Mouse (Mus musculus): ENCODE data around the gene Mrpl28. TPM values are rescaled to one million over a fixed set of nuclear protein-coding genes. Genes with fewer than 3 reads are reported as not detected.
A peak's percentile ranks its signal among the peaks of the same experiment; 100 is the strongest.
"Not testable (repeated sequence)": the region's sequence is repeated elsewhere in the genome, so short reads cannot be mapped to it uniquely, and the experiment has no call there.

Gene Mrpl28
- total RNA-seq (2021) = 10 to 100 TPM; 55.9 to 60.6 TPM
- long read RNA-seq, experiment 1, transcript Mrpl28-201 (5 exons, 1,068 nt) = major isoform, 112 of 137 reads
- long read RNA-seq, experiment 1, partial matches to known transcripts = 20 of 137 reads
- long read RNA-seq, experiment 1, other reads (novel, unspliced or antisense) = 2 of 137 reads
- long read RNA-seq, experiment 2, transcript Mrpl28-201 (5 exons, 1,068 nt) = major isoform, 163 of 190 reads
- long read RNA-seq, experiment 2, partial matches to known transcripts = 22 of 190 reads
- long read RNA-seq, experiment 2, other reads (novel, unspliced or antisense) = 4 of 190 reads

- DNase-seq = peak; percentile 81 to 90
- intact Hi-C loops (cut with DNase I) = loop anchor here (5.0 kb wide), 1 partner anchor 119 kb away; the partner anchor contains the start of gene Fam234a
Measured at GRCm38 (mm10) chr17:26123267-26123684, at the start of gene Mrpl28. TSS of gene Mrpl28 (plus strand) at chr17:26123500.

DNA sequence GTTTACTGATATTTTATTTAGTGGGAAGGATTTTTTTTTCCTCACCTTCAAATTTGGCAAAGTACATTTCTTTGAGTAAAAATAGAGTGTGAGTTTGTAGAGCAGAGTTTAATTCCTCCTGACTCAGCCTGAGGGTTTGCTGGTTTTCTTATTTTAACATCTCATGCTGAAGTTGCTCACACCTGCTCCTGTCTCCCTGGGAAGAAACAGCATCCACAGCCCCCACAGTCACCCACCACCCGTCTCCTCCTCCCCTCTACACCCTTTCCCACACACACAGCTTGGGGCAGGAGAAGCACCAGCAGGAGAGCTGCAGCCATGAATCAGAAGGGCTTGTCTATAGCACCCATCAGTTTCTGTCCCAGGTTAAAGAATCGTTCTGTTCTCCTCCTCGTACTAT, 48.1 kb upstream of the Mrpl28 start:
- intact Hi-C loops (cut with DNase I) = no loop called here

GRCm38 (mm10) chr17:26078851-26079250, 44.4 kb upstream of the Mrpl28 start:
- DNase-seq = no peak
- intact Hi-C loops (cut with DNase I) = no loop called here

More for the DNA sequence above, 48.1 kb upstream of the Mrpl28 start:
- no peak for DNase-seq

DNA sequence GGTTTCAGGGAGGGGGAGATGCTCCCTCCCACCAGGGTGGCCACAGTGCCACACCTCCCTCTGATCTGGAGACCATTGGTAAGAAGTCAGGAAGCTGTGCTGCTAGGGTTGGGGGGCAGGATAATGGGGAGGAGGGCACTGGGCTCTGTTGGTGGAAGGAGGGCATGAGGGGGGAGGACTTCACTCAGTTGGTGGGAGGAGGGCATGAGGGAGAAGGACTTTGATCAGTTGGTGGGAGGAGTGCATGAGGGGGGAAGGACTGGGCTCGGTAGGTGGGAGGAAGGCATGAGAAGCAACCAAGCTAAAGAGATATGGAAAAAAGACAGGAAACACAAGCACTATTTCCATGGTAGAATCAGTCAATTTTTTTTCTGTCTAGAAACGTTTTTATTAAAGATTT, 42.4 kb upstream of the Mrpl28 start:
- intact Hi-C loops (cut with DNase I) = no loop called here

GRCm38 (mm10) chr17:26087059-26087564, 36.2 kb upstream of the Mrpl28 start:
- no peak for DNase-seq
- intact Hi-C loops (cut with DNase I) = no loop called here

More for the DNA sequence above, 42.4 kb upstream of the Mrpl28 start:
- no peak for DNase-seq

DNA sequence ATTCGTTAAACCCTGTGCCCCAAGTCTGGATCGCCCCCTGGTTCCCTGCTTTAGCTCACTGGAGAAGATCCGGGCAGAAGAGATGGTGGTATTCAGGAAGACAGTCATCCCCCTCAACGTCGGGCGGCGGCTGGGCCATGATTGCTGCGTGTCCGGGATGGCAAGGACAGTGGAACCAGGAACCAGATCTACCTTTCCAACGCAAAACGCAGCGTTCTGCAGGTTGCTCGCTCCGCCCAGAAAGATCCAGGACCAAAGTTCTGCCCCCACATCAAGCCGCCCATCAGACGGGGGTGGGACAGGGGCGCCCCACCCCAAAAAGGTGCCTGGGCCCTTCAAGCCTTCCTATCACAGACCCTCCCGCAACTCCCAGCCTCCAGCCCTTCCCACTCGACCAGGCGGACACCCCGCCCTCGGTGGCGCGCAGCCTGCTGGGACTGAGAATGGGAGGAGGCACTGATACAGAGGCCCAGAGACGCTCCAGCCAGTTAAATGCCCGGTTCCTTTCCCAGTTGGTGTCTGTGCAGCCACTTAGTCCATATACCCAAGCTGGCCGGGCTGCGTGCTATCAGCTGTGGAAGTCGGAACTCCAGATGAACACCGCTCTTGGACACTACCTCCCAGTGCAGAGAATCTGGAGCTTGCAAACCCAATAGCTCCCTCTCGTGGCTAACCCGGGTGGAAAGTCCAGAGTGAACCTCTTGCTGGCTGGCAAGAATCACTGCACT, 33.2 kb upstream of the Mrpl28 start, which contains the start of gene Decr2:
TSS of gene Decr2 (minus strand) at position 433 of the 728 bp plus-strand sequence.
- DNase-seq = peak; percentile 82 to 83
- intact Hi-C loops (cut with DNase I) = loop anchor here (1.0 to 5.0 kb wide), 3 partner anchors 50 to 198 kb away; no protein-coding TSS in a partner anchor

DNA sequence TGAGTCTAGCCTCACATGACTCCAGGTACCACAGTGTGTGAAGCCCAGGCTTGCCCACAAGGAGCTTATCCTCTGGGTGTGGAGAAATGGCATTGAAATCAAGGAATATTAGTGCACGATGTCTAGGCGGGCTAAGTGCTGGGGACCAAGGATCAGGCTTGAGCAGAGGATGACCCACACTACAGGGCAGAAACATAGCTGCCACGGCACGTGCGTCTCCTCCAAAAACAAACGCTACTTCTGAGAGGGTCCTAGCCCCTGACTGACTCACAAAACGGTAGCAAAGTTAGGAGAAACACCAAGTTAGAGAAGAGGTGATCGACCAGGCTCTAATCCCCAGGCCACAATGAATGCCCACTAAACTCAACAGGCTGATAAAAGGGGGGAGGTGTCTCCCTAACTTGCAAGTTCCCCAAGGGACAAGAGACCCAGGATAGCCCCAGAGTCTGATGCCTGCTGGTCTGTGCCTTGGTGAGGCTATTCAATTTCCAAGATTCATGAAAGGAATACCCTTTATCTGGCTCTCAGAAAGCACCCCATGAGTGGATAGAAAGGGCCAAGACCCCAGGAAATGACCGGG, 28.7 kb upstream of the Mrpl28 start:
- intact Hi-C loops (cut with DNase I) = loop anchor here (5.0 kb wide), 1 partner anchor 202 kb away; no protein-coding TSS in a partner anchor
- no peak for DNase-seq

DNA sequence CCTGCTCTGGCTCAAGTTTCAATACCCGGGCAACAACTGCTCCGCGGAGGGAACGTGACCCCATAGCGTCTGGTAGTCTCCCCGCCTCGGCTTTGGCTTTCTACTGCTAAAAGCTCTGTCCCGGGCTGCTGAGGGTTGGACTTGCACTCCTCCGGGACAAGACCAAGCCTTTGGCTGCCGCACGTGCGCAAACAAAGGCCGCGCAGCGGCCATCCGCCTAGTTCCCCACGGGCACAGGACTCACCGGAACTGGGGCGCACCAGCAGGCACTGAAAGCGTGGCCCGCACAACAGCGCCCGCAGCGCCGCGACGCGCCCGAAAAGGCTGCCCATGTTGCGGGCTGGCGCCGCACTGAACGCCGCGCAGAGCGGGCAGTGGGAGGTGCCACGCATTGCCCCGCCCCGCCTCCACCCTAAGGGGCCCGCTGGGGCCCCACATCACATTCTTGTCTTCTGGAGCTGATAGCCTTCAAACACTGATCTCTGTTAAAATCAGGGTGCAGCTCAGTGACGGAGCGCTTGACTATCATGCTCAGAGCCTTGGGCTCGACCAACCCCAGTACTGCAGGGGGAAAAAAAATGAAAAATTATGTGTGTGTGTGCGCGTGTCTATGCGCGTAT, 28.1 kb upstream of the Mrpl28 start, which contains the start of gene Nme4:
TSS of gene Nme4 (minus strand) at position 482 of the 620 bp plus-strand sequence.
- peak in 1 of 2 experiments; percentile 23 for DNase-seq
- intact Hi-C loops (cut with DNase I) = no loop called here

- DNase-seq = no peak
- intact Hi-C loops (cut with DNase I) = no loop called here
Measured at GRCm38 (mm10) chr17:26098461-26098860, 24.8 kb upstream of the Mrpl28 start.

- intact Hi-C loops (cut with DNase I); DNase-seq: not testable (repeated sequence)
Measured at GRCm38 (mm10) chr17:26099316-26099715, 24.0 kb upstream of the Mrpl28 start.

DNA sequence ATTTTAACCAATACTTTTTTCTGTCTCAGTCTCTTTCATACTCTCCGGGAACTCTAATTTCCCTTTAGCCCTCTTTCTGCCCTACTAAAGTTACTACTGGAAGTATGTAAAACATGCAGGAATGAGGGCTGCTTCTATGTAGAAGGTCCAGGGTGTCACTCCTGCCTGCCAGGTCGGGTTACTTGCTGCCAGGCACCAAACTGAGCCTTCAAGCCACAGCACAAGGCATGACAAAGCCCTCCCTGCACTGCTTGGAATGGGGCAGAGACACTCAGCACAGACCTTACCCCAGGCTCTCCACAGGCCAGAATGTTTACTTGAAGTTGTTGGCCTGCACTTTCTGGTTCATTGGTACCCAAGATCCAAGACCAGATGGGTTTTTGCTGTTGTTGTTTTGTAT, 23.1 kb upstream of the Mrpl28 start:
- DNase-seq = no peak
- intact Hi-C loops (cut with DNase I) = no loop called here

DNA sequence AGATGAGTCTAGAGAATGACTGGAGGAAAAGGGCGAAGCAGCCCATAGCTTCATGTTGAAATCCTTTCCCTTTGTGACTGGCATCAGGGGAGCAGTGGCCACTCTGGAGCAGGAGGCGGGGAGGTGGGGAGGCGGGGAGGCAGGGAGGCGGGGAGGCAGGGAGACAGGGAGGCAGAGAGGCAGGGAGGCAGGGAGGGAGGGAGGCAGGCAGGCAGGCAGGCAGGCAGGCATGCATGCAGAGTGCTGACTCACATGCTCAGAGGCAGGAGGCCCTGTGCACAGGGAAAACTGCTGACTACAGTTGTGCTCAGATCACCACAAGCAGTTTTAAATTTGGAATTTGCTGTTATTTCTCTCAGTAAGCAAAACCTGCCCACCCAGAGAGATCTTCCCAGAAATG, 21.8 kb upstream of the Mrpl28 start:
- intact Hi-C loops (cut with DNase I) = no loop called here

GRCm38 (mm10) chr17:26105619-26106018, 17.7 kb upstream of the Mrpl28 start:
- DNase-seq = no peak
- intact Hi-C loops (cut with DNase I) = no loop called here

More for the DNA sequence above, 21.8 kb upstream of the Mrpl28 start:
- DNase-seq = no peak

DNA sequence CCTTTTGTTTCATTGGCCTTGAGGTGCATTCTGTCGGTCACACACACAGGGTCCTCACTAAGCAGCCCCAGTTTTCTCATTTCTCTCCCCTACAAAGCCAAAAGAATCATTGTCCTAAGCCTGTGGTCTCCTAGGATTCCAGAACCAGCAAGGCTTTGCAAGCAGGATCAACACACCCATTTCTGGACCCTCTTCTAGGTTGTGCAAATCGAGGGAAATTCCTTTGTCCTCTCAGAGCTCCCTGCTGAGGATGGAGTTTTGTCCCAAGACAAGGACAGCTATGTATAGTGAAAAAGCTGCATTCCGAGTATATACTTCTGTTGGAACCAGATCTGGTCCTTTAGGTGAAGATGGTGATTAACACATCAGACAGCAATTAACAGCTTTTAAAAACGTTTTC, 13.1 kb upstream of the Mrpl28 start:
- intact Hi-C loops (cut with DNase I) = no loop called here
- DNase-seq = no peak

- no peak for DNase-seq
- intact Hi-C loops (cut with DNase I) = no loop called here
Measured at GRCm38 (mm10) chr17:26111024-26111423, 12.3 kb upstream of the Mrpl28 start.

DNA sequence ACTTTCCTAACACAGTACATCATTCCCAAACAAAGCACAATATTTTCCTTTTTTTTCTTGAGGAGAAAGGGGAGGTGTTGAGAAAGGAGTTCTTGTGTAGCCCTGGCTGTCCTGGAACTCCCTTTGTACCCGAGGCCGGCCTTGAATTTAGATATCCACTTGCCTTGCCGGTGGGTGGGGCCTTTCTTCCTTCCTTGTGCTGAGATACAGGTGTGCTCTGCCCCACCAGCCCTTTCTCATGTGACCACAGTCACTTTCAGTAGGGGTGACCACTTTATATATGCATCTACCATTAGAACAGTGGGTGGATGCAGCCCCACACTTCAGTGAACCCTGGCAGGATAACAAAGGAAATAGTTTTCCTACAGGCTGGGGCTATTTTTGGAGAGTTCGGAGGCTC, 11.6 kb upstream of the Mrpl28 start:
- no peak for DNase-seq
- intact Hi-C loops (cut with DNase I) = no loop called here

GRCm38 (mm10) chr17:26112751-26113150, 10.5 kb upstream of the Mrpl28 start:
- intact Hi-C loops (cut with DNase I) = no loop called here
- DNase-seq = no peak

DNA sequence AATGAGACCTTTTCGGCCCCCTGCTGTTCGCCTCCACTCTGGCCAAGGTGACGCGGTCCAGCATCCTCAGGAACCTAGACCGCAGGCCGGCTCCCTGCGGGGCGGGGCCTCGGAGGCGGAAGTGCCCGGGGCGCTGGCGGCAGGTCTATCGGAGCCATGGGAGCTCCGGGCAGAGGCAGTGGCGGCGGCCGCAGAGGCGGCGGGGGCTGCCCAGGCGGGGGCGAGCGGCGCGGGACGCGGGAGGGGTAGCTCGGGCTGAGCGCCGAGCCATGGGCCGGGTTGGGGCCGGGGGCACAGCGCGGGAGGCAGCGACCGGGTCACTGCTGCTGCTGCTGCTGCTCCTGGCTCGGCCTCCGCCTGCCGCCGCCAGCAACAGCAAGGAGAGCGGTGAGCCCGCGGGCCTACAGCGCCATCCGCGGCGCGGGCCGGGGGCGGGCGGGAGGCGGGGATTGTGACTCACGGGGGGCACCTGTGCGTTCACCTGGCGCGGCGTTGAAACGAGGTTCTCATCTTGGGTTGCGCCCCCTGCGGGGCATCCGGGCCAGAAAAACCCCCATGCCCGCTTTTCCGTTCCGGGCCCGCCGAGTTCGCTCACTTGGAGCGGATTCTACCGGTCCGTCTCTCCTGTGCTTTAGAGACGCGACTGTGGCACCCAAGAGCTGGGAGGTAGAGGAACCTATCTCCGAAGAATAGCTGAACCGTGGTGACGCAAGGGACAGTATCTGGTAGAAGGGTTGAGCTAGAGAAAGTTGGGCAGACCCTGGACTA, 9.9 kb upstream of the Mrpl28 start, which contains the start of gene Tmem8:
TSS of gene Tmem8 (plus strand) at position 119 of the 768 bp plus-strand sequence.
- peak; percentile 15 to 49 for DNase-seq

DNA sequence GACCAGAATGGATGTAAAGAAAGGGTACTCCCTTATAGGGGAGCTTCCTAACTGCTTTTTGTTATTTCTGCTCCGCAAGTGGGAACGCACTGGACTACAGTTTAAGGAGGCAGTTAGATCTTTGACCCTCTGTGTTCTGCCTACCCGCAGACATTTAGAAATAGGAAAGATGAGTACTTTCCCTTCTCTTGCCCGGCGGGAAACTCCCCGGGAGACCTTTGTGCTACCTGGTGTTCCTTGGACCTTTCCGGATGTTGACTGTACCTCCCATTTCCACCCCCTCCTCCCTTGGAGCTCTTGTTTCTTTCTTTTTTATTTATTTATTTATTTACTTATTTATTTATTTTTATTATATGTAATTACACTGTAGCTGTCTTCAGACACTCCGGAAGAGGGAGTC, 9.2 kb upstream of the Mrpl28 start:
- no peak for DNase-seq
- intact Hi-C loops (cut with DNase I) = no loop called here

More for the DNA sequence above, 9.9 kb upstream of the Mrpl28 start, which contains the start of gene Tmem8:
- intact Hi-C loops (cut with DNase I) = no loop called here
